Mouse (Mus musculus): ENCODE measurements around the gene Zfp408.
"Not testable (repeated sequence)": the region's sequence is repeated elsewhere in the genome, so short reads cannot be mapped to it uniquely, and the experiment has no call there.

Zfp408 gene

GRCm38 (mm10) chr2:91622356-91622755 is 27.2 kb downstream of the Zfp408 start:
- in situ Hi-C loops (cut with MboI; ENCODE audit: low sequenced_read_pairs) = no loop called here

DNA sequence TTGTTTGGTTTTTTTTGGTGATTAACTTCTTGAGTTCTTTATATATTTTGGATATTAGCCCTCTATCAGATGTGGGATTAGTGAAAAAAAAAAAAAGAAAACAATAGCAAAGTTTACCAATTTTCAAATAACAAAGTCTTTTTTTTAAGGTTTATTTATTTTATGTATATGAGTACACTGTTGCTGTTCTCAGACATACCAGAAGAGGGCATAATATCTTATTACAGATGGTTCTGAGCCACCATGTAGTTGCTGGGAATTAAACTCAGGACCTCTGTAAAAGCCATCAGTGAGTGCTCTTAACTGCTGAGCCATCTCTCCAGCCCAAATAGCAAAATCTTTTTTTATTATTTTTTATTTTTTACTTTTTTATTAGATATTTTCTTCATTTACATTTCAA is 40.2 kb downstream of the Zfp408 start:
- in situ Hi-C loops (cut with MboI; ENCODE audit: low sequenced_read_pairs) = not testable (repeated sequence)

GRCm38 (mm10) chr2:91602389-91602788 is 47.2 kb downstream of the Zfp408 start:
- in situ Hi-C loops (cut with MboI; ENCODE audit: low sequenced_read_pairs) = no loop called here

- in situ Hi-C loops (cut with MboI; ENCODE audit: low sequenced_read_pairs) = no loop called here
Measured at GRCm38 (mm10) chr2:91600475-91600874, 49.1 kb downstream of the Zfp408 start.

All from CH12F3 (cell line).